In the genomic region with DNA sequence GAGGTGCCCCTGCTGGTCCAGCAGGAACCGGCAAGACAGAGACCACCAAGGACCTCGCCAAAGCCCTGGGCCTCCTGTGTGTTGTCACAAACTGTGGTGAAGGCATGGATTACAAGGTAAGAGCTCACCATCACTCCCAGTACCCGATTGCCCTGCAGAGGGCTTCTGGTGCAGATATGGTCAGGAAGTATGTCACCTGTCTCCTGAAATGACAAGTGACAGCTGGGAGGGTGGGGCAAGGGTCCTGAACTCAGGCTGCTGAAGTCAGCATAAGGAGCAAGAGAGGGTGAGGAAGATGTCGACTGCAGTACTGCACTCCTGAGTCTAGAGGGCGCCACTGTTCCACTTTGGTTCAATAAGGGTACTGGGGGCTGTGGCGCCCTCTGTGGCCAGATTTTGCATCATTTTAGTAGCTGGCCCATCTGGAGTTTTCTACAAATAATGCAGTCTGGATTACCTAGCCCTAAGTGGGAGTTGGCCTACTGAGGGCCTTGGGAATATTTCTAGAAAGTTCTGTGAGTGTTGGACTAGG, we compare ENCODE assay signal across 9 mouse cellular contexts. TPM values are rescaled to one million over a fixed set of nuclear protein-coding genes. Genes with fewer than 3 reads are reported as not detected.
DNase-seq lines count a peak whose midpoint lies in the region; ATAC-seq and TF ChIP-seq lines count a peak whose summit lies in the region.
"Had no signal": no experiment of that assay in that cellular context is flagged by ENCODE, and none has a peak within 500 bp of the region (broad histone marks: within the 10 kb centered on the region; RNA-seq: fewer than 3 reads in every experiment).

No protein-coding gene starts in this region.

- DNase-seq in forebrain, embryonic 14.5 days (ENCODE audit: low spot score): peak; percentile 39
- no peak for DNase-seq in forebrain, embryonic 11.5 days (ENCODE audit: low spot score)
- DNase-seq in 3T3-L1 (ENCODE audit: low read depth, low spot score): peak; percentile 85
- DNase-seq in adrenal gland, postnatal 36 days: peak; percentile 62 to 76
- DNase-seq in embryonic facial prominence, embryonic 10.5 days (ENCODE audit: low spot score): peak; percentile 27
- DNase-seq in kidney, postnatal 4 days: peak; percentile 78 to 81
- peak; percentile 72 for DNase-seq in lung, embryonic 14.5 days
- peak; percentile 83 for DNase-seq in testis, postnatal 10 days (ENCODE audit: low spot score)

- no peaks in the 10 kb centered on the region for H3K4me1 ChIP-seq in forebrain, embryonic 14.5 days (ENCODE audit: control insufficient read depth, insufficient read depth, low read length)
- no peaks in the 10 kb centered on the region for H3K4me1 ChIP-seq in forebrain, embryonic 11.5 days (replicated peaks; ENCODE audit: control insufficient read depth, insufficient read depth, low read length)
- no peaks in the 10 kb centered on the region for H3K4me1 ChIP-seq in embryonic facial prominence, embryonic 10.5 days
- H3K4me1 ChIP-seq in lung, embryonic 14.5 days (ENCODE audit: insufficient read depth): no peaks in the 10 kb centered on the region

- no peak for ATAC-seq in forebrain, embryonic 14.5 days
- ATAC-seq in forebrain, embryonic 11.5 days (replicated peaks; ENCODE audit: low FRiP score): no peak
- ATAC-seq in lung, embryonic 14.5 days (ENCODE audit: insufficient read depth): no peak

- H3K36me3 ChIP-seq in forebrain, embryonic 14.5 days (ENCODE audit: control insufficient read depth, insufficient read depth, low read length): no peaks in the 10 kb centered on the region
- H3K36me3 ChIP-seq in forebrain, embryonic 11.5 days (ENCODE audit: control insufficient read depth, insufficient read depth, low read length): no peaks in the 10 kb centered on the region
- no peaks in the 10 kb centered on the region for H3K36me3 ChIP-seq in embryonic facial prominence, embryonic 10.5 days (replicated peaks)
- H3K36me3 ChIP-seq in lung, embryonic 14.5 days (ENCODE audit: insufficient read depth): no peaks in the 10 kb centered on the region
- H3K36me3 ChIP-seq: G1E had no signal

- H3K4me2 ChIP-seq in forebrain, embryonic 14.5 days (ENCODE audit: low read length): no peak overlapping the region
- H3K4me2 ChIP-seq in forebrain, embryonic 11.5 days (ENCODE audit: low read depth, low read length, severe bottlenecking): no peak overlapping the region
- no peak overlapping the region for H3K4me2 ChIP-seq in lung, embryonic 14.5 days

- TF ChIP-seq CTCF in lung, embryonic 14.5 days (IDR thresholded peaks at IDR 0.05; ENCODE audit: low read depth): peak; percentile 74

- no peaks in the 10 kb centered on the region for H3K27me3 ChIP-seq in forebrain, embryonic 14.5 days (replicated peaks; ENCODE audit: control insufficient read depth, insufficient read depth, low read length)
- no peaks in the 10 kb centered on the region for H3K27me3 ChIP-seq in forebrain, embryonic 11.5 days (ENCODE audit: control insufficient read depth, insufficient read depth, low read length)
- no peaks in the 10 kb centered on the region for H3K27me3 ChIP-seq in embryonic facial prominence, embryonic 10.5 days (replicated peaks; ENCODE audit: low read depth, poor library complexity, severe bottlenecking)
- H3K27me3 ChIP-seq in lung, embryonic 14.5 days (ENCODE audit: insufficient read depth, low read length): no peaks in the 10 kb centered on the region

- H3K4me3 ChIP-seq in forebrain, embryonic 14.5 days (ENCODE audit: low read depth, low read length): no peak overlapping the region
- no peak overlapping the region for H3K4me3 ChIP-seq in forebrain, embryonic 11.5 days (ENCODE audit: low read depth, low read length)
- H3K4me3 ChIP-seq in embryonic facial prominence, embryonic 10.5 days: no peak overlapping the region
- no peak overlapping the region for H3K4me3 ChIP-seq in lung, embryonic 14.5 days (ENCODE audit: low read depth, low read length)

- 64% methylated on average over 6 of the region's 6 CpGs for WGBS in forebrain, embryonic 14.5 days
- whole genome bisulfite sequencing in forebrain, embryonic 11.5 days: 65% methylated on average over 6 of the region's 6 CpGs
- 62% methylated on average over 6 of the region's 6 CpGs for WGBS in embryonic facial prominence, embryonic 10.5 days
- WGBS in lung, embryonic 14.5 days: 50% methylated on average over 6 of the region's 6 CpGs

- no peak overlapping the region for H3K9ac ChIP-seq in forebrain, embryonic 14.5 days (ENCODE audit: low read length)
- no peak overlapping the region for H3K9ac ChIP-seq in forebrain, embryonic 11.5 days (ENCODE audit: low read length)
- no peak overlapping the region for H3K9ac ChIP-seq in lung, embryonic 14.5 days

- H3K27ac ChIP-seq in forebrain, embryonic 14.5 days (ENCODE audit: low read depth, low read length): no peak overlapping the region
- H3K27ac ChIP-seq in forebrain, embryonic 11.5 days (ENCODE audit: low read depth, low read length): no peak overlapping the region
- no peak overlapping the region for H3K27ac ChIP-seq in embryonic facial prominence, embryonic 10.5 days (replicated peaks)
- H3K27ac ChIP-seq in lung, embryonic 14.5 days (ENCODE audit: low read depth): no peak overlapping the region

- H3K9me3 ChIP-seq in forebrain, embryonic 14.5 days (replicated peaks; ENCODE audit: control insufficient read depth, low read length): no peaks in the 10 kb centered on the region
- no peaks in the 10 kb centered on the region for H3K9me3 ChIP-seq in forebrain, embryonic 11.5 days (ENCODE audit: control insufficient read depth, low read length)
- peaks cover 12% of the 10 kb centered on the region; the same call in 1 of the 2 replicates for H3K9me3 ChIP-seq in embryonic facial prominence, embryonic 10.5 days
- no peaks in the 10 kb centered on the region for H3K9me3 ChIP-seq in lung, embryonic 14.5 days (ENCODE audit: low read depth, low read length)

RNA-seq across cellular contexts. Expression of gene Dnah10, which starts 52.4 kb away (rescaled TPM):
- polyA plus RNA-seq in forebrain, embryonic 14.5 days (2014; fragmentation: Nextera tagmentation; extraction: Ambion mirVana): 0.09 and 0.22 TPM in 2 replicates
- polyA plus RNA-seq in forebrain, embryonic 11.5 days (2014; fragmentation: Nextera tagmentation; extraction: Ambion mirVana): 0.07 and 0.12 TPM in 2 replicates
- 1 to 10 TPM in 1 of 2 experiments, under 1 TPM in 1; 0.69 to 2.8 TPM for total RNA-seq in adrenal gland, postnatal 36 days (2021)
- polyA plus RNA-seq in embryonic facial prominence, embryonic 10.5 days (2016; fragmentation: Nextera tagmentation; extraction: Ambion mirVana): 0.04 and 0.07 TPM in 2 replicates
- polyA plus RNA-seq in lung, embryonic 14.5 days (2014; fragmentation: Nextera tagmentation; extraction: Ambion mirVana): 0.05 and 0.07 TPM in 2 replicates
- polyA plus RNA-seq: G1E had no signal
